Mouse (Mus musculus): ENCODE data around the gene Vmo1.

The Vmo1 gene

GRCm38 (mm10) chr11:70472716-70473115 is 41.7 kb downstream of the Vmo1 start:
- no peak for DNase-seq (ENCODE audit: low spot score in 2 of 2)

GRCm38 (mm10) chr11:70469764-70470163 is 44.7 kb downstream of the Vmo1 start:
- DNase-seq (ENCODE audit: low spot score in 2 of 2) = no peak

GRCm38 (mm10) chr11:70467902-70468619 is 46.4 kb downstream of the Vmo1 start:
- no peak for DNase-seq (ENCODE audit: low spot score in 2 of 2)

- DNase-seq (ENCODE audit: low spot score in 2 of 2) = no peak
Measured at GRCm38 (mm10) chr11:70465824-70466223, 48.6 kb downstream of the Vmo1 start.

GRCm38 (mm10) chr11:70465211-70465610 is 49.2 kb downstream of the Vmo1 start:
- DNase-seq (ENCODE audit: low spot score in 2 of 2) = no peak

- DNase-seq (ENCODE audit: low spot score in 2 of 2) = no peak
Measured at GRCm38 (mm10) chr11:70463970-70464369, 50.4 kb downstream of the Vmo1 start.
